Mouse (Mus musculus): Measurements from ENCODE around the gene Acads. TPM values are rescaled to one million over a fixed set of nuclear protein-coding genes. Genes with fewer than 3 reads are reported as not detected.

Gene Acads
- polyA plus RNA-seq, 1 experiment from 2014 or later = 113 TPM

- Histone ChIP-seq H3K36me3 (ENCODE audit: control insufficient read depth, insufficient read depth) (peaks cover 53% of the 10 kb centered on the region), H3K4me1 (replicated peaks; ENCODE audit: control insufficient read depth, insufficient read depth, low read length) (no peaks in the 10 kb centered on the region), H3K27ac (ENCODE audit: low read depth, low read length) (peak overlapping the region; percentile 46), H3K9me3 (ENCODE audit: control insufficient read depth) (no peaks in the 10 kb centered on the region), H3K27me3 (replicated peaks; ENCODE audit: control insufficient read depth, insufficient read depth, low read length) (no peaks in the 10 kb centered on the region), H3K9ac (ENCODE audit: low read depth, low read length) (no peak overlapping the region), H3K4me2 (replicated peaks; ENCODE audit: low read depth) (no peak overlapping the region), H3K4me3 (ENCODE audit: low read depth, low read length) (no peak overlapping the region)
- no peak for TF ChIP-seq CTCF (IDR thresholded peaks at IDR 0.05; ENCODE audit: low read depth)
- ATAC-seq = no peak
- WGBS = 73% methylated on average over 9 of the region's 9 CpGs
These were observed 19.2 kb downstream of the Acads start for GRCm38 (mm10) chr5:115099991-115100390.

- Histone ChIP-seq H3K27me3 (replicated peaks; ENCODE audit: control insufficient read depth, insufficient read depth, low read length) (no peaks in the 10 kb centered on the region), H3K4me3 (ENCODE audit: low read depth, low read length) (no peak overlapping the region), H3K36me3 (ENCODE audit: control insufficient read depth, insufficient read depth) (peaks cover 55% of the 10 kb centered on the region), H3K27ac (ENCODE audit: low read depth, low read length) (no peak overlapping the region; the same call in 1 of the 2 replicates), H3K4me1 (replicated peaks; ENCODE audit: control insufficient read depth, insufficient read depth, low read length) (no peaks in the 10 kb centered on the region), H3K4me2 (replicated peaks; ENCODE audit: low read depth) (no peak overlapping the region), H3K9ac (ENCODE audit: low read depth, low read length) (no peak overlapping the region), H3K9me3 (ENCODE audit: control insufficient read depth) (no peaks in the 10 kb centered on the region)
- WGBS = 79% methylated on average over 5 of the region's 5 CpGs
- no peak; the same call in 1 of the 2 replicates for ATAC-seq
- TF ChIP-seq CTCF (IDR thresholded peaks at IDR 0.05; ENCODE audit: low read depth) = no peak
These were observed 19.6 kb downstream of the Acads start for GRCm38 (mm10) chr5:115099530-115099929.

GRCm38 (mm10) chr5:115098195-115098594 lies 21.0 kb downstream of the Acads start, which contains the start of gene Gm10401:
Gene Gm10401, minus strand, starts transcription at chr5:115098295.
- H3K4me3 ChIP-seq (ENCODE audit: low read depth, low read length) = no peak within 1 kb of the TSS
- WGBS = 98% methylated on average over 8 of the region's 8 CpGs
- H3K4me1 ChIP-seq (replicated peaks; ENCODE audit: control insufficient read depth, insufficient read depth, low read length) = no peaks in the 10 kb centered on the region
- H3K27me3 ChIP-seq (replicated peaks; ENCODE audit: control insufficient read depth, insufficient read depth, low read length) = no peaks in the 10 kb centered on the region
- ATAC-seq = no peak
- no peak within 1 kb of the TSS for H3K27ac ChIP-seq (ENCODE audit: low read depth, low read length)
- TF ChIP-seq CTCF (IDR thresholded peaks at IDR 0.05; ENCODE audit: low read depth) = no peak
- H3K4me2 ChIP-seq (replicated peaks; ENCODE audit: low read depth) = no peak within 1 kb of the TSS
- H3K9me3 ChIP-seq (ENCODE audit: control insufficient read depth) = no peaks in the 10 kb centered on the region
- H3K36me3 ChIP-seq (ENCODE audit: control insufficient read depth, insufficient read depth) = peaks cover 55% of the 10 kb centered on the region
- H3K9ac ChIP-seq (ENCODE audit: low read depth, low read length) = no peak within 1 kb of the TSS

DNA sequence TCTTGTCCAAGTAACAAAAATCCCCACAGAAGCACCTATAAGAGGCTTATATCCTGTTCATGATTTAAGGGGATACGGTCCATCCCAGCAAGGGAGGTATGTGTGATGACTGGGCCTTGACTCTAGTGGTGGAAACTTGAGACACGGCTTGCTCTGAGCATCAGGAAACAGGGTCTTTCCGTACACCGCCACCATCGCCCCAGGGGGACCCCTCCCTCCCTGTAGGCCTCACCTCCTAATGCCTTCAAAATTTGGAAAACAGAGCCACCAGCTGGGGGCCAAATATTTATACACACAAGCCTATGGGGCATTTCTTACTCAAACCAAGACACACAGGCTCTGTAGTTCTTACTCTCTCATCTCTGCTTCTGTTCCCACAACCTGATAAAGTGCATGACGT lies 27.4 kb downstream of the Acads start:
- no peaks in the 10 kb centered on the region for H3K27me3 ChIP-seq (replicated peaks; ENCODE audit: control insufficient read depth, insufficient read depth, low read length)
- no peak overlapping the region for H3K9ac ChIP-seq (ENCODE audit: low read depth, low read length)
- H3K4me3 ChIP-seq (ENCODE audit: low read depth, low read length) = no peak overlapping the region
- H3K36me3 ChIP-seq (ENCODE audit: control insufficient read depth, insufficient read depth) = peaks cover 56% of the 10 kb centered on the region
- H3K4me2 ChIP-seq (replicated peaks; ENCODE audit: low read depth) = no peak overlapping the region
- 88% methylated on average over 6 of the region's 6 CpGs for WGBS
- no peak for ATAC-seq
- no peak for TF ChIP-seq CTCF (IDR thresholded peaks at IDR 0.05; ENCODE audit: low read depth)
- no peaks in the 10 kb centered on the region for H3K9me3 ChIP-seq (ENCODE audit: control insufficient read depth)
- no peak overlapping the region for H3K27ac ChIP-seq (ENCODE audit: low read depth, low read length)
- no peaks in the 10 kb centered on the region for H3K4me1 ChIP-seq (replicated peaks; ENCODE audit: control insufficient read depth, insufficient read depth, low read length)

DNA sequence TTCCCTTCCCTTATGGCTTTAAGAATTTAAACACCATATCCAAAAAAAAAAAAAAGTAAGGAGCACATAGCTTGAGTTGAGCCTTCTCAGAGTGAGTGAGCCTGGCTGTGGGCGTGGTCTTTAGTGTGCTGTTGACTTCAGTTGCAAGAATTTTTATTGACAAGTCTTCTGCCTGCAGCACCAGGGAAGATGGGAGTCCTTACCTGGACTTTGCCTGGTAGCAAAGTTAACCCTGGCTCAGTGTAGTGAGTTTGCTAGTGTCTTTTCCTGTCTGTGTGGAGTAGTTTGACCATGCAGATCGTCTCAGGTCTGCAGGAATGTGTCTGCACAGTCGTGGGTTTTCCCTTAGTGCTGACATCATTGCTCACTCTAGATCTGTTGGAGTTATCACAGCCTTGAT lies 28.1 kb downstream of the Acads start:
- H3K4me2 ChIP-seq (replicated peaks; ENCODE audit: low read depth) = no peak overlapping the region
- no peaks in the 10 kb centered on the region for H3K9me3 ChIP-seq (ENCODE audit: control insufficient read depth)
- peak; percentile 39; the same call in 1 of the 2 replicates for ATAC-seq
- H3K36me3 ChIP-seq (ENCODE audit: control insufficient read depth, insufficient read depth) = peaks cover 56% of the 10 kb centered on the region
- no peak overlapping the region for H3K27ac ChIP-seq (ENCODE audit: low read depth, low read length)
- no peaks in the 10 kb centered on the region for H3K4me1 ChIP-seq (replicated peaks; ENCODE audit: control insufficient read depth, insufficient read depth, low read length)
- TF ChIP-seq CTCF (IDR thresholded peaks at IDR 0.05; ENCODE audit: low read depth) = no peak
- H3K9ac ChIP-seq (ENCODE audit: low read depth, low read length) = no peak overlapping the region
- WGBS = 34% methylated on average over 3 of the region's 3 CpGs
- no peaks in the 10 kb centered on the region for H3K27me3 ChIP-seq (replicated peaks; ENCODE audit: control insufficient read depth, insufficient read depth, low read length)
- H3K4me3 ChIP-seq (ENCODE audit: low read depth, low read length) = no peak overlapping the region

- no peak overlapping the region for H3K4me3 ChIP-seq (ENCODE audit: low read depth, low read length)
- no peak overlapping the region; the same call in 1 of the 2 replicates for H3K27ac ChIP-seq (ENCODE audit: low read depth, low read length)
- ATAC-seq = peak; percentile 80
- 51% methylated on average over 5 of the region's 5 CpGs for WGBS
- peak; percentile 49 for TF ChIP-seq CTCF (IDR thresholded peaks at IDR 0.05; ENCODE audit: low read depth)
- no peaks in the 10 kb centered on the region for H3K27me3 ChIP-seq (replicated peaks; ENCODE audit: control insufficient read depth, insufficient read depth, low read length)
- H3K9me3 ChIP-seq (ENCODE audit: control insufficient read depth) = no peaks in the 10 kb centered on the region
- peaks cover 55% of the 10 kb centered on the region for H3K36me3 ChIP-seq (ENCODE audit: control insufficient read depth, insufficient read depth)
- no peak overlapping the region for H3K4me2 ChIP-seq (replicated peaks; ENCODE audit: low read depth)
- no peak overlapping the region for H3K9ac ChIP-seq (ENCODE audit: low read depth, low read length)
- H3K4me1 ChIP-seq (replicated peaks; ENCODE audit: control insufficient read depth, insufficient read depth, low read length) = no peaks in the 10 kb centered on the region
These were observed 29.4 kb downstream of the Acads start for GRCm38 (mm10) chr5:115089592-115090268.

All from intestine, postnatal 0 days (tissue).